Mouse (Mus musculus) ES-Bruce4 (cell line): Measurements from ENCODE around the gene Zfp784. TPM values are rescaled to one million over a fixed set of nuclear protein-coding genes. Genes with fewer than 3 reads are reported as not detected.

Source experiments
- H3K27ac ChIP-seq: 2 replicates; pipeline ENCODE4 v1.5.1; 2012; ENCODE audit warnings: low read length, inconsistent platforms; ENCODE audit not compliant: insufficient read depth
- H3K27me3 ChIP-seq: 2 replicates; pipeline ENCODE4 v1.6.1; 2012; ENCODE audit warnings: mild to moderate bottlenecking, low read length, inconsistent platforms; ENCODE audit not compliant: control insufficient read depth, poor library complexity, insufficient read depth, severe bottlenecking
- H3K36me3 ChIP-seq: 2 replicates; pipeline ENCODE4 v1.6.1; 2012; ENCODE audit warnings: inconsistent platforms, mild to moderate bottlenecking, low read length, moderate library complexity; ENCODE audit not compliant: control insufficient read depth, poor library complexity, insufficient read depth, severe bottlenecking
- H3K4me1 ChIP-seq: one replicate; pipeline ENCODE4 v1.8.1; 2011; ENCODE audit warnings: low read length; ENCODE audit not compliant: control insufficient read depth, insufficient read depth
- H3K4me3 ChIP-seq: 2 replicates; pipeline ENCODE4 v1.5.1; 2011; ENCODE audit warnings: low read depth, mild to moderate bottlenecking, low read length
- H3K9ac ChIP-seq: 2 replicates; pipeline ENCODE4 v1.6.1; 2012; ENCODE audit warnings: low read depth, mild to moderate bottlenecking, inconsistent platforms; ENCODE audit not compliant: poor library complexity, severe bottlenecking
- H3K9me3 ChIP-seq: replicated peaks from 2 replicates; pipeline ENCODE4 v1.6.1; 2012; ENCODE audit warnings: mild to moderate bottlenecking, low read length, inconsistent platforms; ENCODE audit not compliant: control insufficient read depth, poor library complexity, insufficient read depth, severe bottlenecking
- CTCF ChIP-seq: IDR thresholded peaks from one replicate; pipeline ENCODE4 v1.8.1; 2011; ENCODE audit warnings: low read depth, low read length
- EP300 ChIP-seq: IDR thresholded peaks from 2 replicates; pipeline ENCODE4 v1.6.1; 2011; ENCODE audit warnings: low read depth, low read length; ENCODE audit not compliant: insufficient read depth
- POLR2A ChIP-seq: IDR thresholded peaks from one replicate; pipeline ENCODE4 v1.8.1; 2011; ENCODE audit warnings: low read length; ENCODE audit not compliant: insufficient read depth
- polyA plus RNA-seq: library from polyadenylated mRNA; stranded (reverse); fragments of >200 nt; gene quantifications from 2 replicates; pipeline ENCODE4 v1.2.4, GENCODE M21; 2011; ENCODE audit warnings: low read depth; ENCODE audit not compliant: missing spikeins, insufficient read depth, insufficient read length

The Zfp784 gene
- polyA plus RNA-seq, 1 experiment: not detected

DNA sequence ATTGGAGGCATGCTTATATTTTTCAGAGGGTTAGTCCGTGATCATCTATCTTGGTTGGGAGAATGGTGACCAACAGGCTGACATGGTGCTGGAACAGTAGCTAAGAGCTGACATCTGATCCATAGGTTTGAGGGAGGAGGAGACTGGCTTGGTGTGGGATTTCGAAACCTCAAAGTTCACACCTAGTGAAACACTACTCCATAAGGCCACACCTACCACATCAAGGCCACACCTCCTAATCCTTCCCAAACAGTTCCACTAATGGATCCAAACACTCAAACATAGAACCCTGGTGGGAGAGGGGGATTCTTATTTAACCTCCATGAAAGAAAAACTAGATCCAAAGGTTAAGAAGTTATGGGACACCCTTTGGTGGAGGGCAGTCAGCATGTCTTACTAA lies 21.3 kb downstream of the Zfp784 start:
- Histone ChIP-seq H3K36me3 (peaks cover 2% of the 10 kb centered on the region; the same call in 1 of the 2 replicates), H3K27ac (no peak overlapping the region), H3K9me3 (no peaks in the 10 kb centered on the region), H3K4me3 (no peak overlapping the region), H3K9ac (no peak overlapping the region), H3K4me1 (peaks cover 3% of the 10 kb centered on the region), H3K27me3 (no peaks in the 10 kb centered on the region)
- no peak for TF ChIP-seq CTCF
- no peak for TF ChIP-seq POLR2A
- no peak for TF ChIP-seq EP300

DNA sequence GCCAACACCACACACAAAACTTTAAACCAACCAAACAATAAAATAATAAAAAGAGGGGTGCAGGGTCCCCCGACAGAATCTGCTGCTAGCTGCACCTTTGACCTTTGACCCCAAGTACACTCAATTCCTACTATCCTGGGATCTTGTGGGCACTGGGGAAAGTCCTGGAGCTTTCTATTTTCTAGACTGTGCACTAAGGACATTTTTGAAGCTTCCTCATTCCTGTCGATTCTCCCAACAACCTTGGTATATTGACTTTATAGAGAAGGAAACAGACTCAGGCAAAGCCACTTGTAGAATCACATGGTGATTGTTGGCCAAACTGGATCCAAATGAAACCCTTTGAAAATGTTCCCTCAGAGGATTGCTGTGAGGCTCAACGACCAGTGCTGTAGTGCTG lies 22.2 kb downstream of the Zfp784 start:
- Histone ChIP-seq H3K36me3 (peaks cover 11% of the 10 kb centered on the region), H3K27ac (peak overlapping the region; percentile 35), H3K27me3 (no peaks in the 10 kb centered on the region), H3K9ac (peak overlapping the region; percentile 91), H3K9me3 (no peaks in the 10 kb centered on the region), H3K4me3 (peak overlapping the region; percentile 50), H3K4me1 (peaks cover 9% of the 10 kb centered on the region)
- no peak for TF ChIP-seq CTCF
- TF ChIP-seq POLR2A: no peak
- no peak for TF ChIP-seq EP300

DNA sequence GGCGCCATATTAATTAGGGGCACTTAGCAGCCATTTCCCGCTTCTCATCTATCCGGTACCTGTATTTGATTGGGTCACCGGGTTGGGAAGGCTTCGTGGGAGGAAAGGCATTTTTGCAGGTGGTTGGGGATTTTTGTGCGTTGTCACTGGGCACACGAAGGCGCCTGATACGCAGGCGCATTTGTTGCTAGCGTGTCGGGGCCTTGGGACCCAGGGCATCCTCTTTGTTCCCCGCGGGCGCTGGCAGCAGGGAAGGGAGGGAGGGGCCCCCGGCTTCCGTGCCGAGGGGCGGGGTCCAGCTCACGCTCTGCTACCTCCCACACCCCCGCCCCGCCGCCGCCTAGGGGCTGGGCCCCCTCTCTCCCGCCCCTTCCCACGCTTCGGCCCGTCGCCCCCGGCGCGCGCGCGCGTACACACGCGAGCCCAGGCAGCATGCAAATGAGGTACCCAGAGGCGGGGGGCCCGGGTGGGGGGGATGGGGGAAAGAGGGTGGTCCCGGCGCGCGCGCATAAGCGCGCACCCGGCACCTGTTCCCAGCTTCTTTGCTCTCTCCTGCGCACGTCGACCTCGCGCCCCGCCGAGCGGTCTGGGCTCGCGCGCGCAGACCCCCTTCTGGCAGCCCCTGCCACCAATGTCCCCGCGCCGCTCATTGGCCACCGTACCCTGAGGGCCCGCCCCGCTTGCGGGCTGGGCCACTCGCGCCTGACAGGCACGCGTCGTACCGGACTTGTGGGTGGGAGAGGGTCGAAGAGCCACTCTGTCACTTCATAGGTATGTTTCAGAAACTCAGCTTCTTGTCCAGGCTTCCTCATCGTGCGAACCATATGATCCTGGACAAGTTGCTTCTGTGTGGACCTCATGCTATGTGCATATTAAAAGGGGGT lies 22.9 kb downstream of the Zfp784 start, which contains the start of gene Gm44973:
Gene Gm44973, plus strand, starts transcription at position 379 of the 884 bp plus-strand sequence.
- no peaks in the 10 kb centered on the region for H3K9me3 ChIP-seq
- H3K9ac ChIP-seq: peak within 1 kb of the TSS; percentile 91
- H3K4me3 ChIP-seq: peak within 1 kb of the TSS; percentile 92
- TF ChIP-seq EP300: no peak
- peak; percentile 30 for TF ChIP-seq POLR2A
- TF ChIP-seq CTCF: no peak
- H3K27ac ChIP-seq: peak within 1 kb of the TSS; percentile 94
- peaks cover 9% of the 10 kb centered on the region for H3K4me1 ChIP-seq
- no peaks in the 10 kb centered on the region for H3K27me3 ChIP-seq
- H3K36me3 ChIP-seq: peaks cover 18% of the 10 kb centered on the region

DNA sequence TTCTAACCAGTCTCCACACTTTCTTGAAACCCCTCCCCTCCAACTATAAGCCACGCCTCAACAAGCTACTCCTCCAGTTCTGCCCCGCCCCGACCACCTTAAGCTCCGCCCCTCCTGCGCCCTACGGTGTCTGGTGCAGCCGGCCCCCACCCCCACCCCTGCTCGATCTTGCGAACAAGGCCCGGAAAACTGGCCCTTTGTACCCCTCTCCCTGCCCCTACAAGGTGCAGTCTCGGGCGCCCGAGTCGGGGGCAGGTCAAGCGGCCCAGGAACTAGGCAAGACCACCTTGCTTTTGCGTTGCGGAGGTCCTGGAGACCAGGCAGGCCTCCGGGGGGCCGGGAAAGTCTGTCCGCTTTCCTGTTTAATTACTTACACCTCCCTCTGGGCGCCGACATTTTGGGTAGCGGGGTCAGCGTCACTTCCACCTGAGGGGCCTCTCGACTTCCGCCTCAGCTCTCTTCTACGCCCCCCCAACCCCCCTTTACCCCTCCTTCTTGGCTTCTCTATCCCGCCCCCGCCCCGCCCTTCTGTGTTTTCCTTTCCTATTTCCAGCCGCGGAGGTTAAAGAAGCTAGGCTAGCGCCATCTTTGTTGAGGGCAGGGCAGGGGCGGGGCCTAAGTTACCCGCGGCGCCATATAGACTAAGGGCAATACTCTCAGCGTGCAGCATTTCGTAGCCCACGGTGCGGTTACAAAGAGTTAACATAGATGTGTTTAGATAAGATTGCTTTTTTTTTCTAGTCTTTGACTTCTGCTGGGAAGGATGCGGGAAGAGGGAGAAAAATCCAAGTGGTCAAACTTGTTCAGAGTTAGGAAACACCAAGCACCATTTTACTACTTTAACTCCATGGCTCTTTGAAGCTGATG lies 23.8 kb downstream of the Zfp784 start, which contains the start of the genes Zfp524 and Fiz1:
Gene Zfp524, plus strand, starts transcription at position 165 of the 867 bp plus-strand sequence.
Gene Fiz1, minus strand, starts transcription at position 447 of the 867 bp plus-strand sequence.
- peaks cover 9% of the 10 kb centered on the region for H3K4me1 ChIP-seq
- peak within 1 kb of the TSS; percentile 94 for H3K27ac ChIP-seq
- H3K9ac ChIP-seq: peak within 1 kb of the TSS; percentile 91
- H3K36me3 ChIP-seq: peaks cover 22% of the 10 kb centered on the region
- peak within 1 kb of the TSS; percentile 92 for H3K4me3 ChIP-seq
- TF ChIP-seq EP300: no peak
- no peak for TF ChIP-seq CTCF
- TF ChIP-seq POLR2A: no peak
- no peaks in the 10 kb centered on the region for H3K27me3 ChIP-seq
- H3K9me3 ChIP-seq: no peaks in the 10 kb centered on the region

DNA sequence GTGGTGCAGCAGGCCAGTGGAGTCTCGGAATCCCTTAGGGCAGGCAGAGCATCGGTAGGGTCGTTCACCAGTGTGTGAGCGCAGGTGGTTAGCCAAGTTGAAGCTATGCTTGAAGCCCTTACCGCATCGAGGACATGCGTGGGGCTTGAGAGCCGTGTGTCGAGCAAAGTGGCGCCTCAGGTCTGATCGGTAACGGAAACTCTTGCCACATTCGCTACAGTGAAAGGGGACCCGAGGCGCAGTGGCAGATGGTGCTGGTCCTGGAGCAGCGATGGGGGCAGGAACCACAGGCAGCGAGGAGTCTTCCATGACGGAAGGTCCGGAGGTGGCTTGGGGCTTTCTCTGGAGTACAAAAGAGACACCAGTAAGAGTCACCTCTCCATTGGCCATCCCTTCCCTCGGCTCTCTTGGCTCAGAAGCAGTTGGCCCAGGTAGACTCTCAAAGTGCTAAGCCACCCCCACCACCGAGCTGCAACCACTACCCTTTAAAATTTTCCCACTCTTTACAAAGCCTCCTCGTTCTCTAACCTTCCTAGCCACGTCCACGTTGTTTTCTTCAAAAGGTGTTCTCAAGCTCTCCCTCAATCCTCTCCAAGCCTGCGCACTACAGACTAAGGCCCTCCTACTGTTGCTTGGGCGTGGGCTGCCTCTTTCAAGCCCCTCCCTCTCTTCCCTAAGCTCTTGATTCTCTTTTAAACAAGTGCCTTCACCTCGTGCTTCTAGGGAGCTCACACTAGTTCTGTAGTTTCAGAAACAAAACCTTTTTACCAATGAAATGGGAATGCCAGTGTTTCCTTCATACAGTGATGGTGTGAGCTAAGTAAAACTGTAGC lies 25.3 kb downstream of the Zfp784 start:
- Histone ChIP-seq H3K4me1 (peaks cover 6% of the 10 kb centered on the region), H3K27me3 (no peaks in the 10 kb centered on the region), H3K4me3 (peak overlapping the region; percentile 63), H3K9ac (peak overlapping the region; percentile 91), H3K27ac (peak overlapping the region; percentile 93), H3K9me3 (no peaks in the 10 kb centered on the region), H3K36me3 (peaks cover 25% of the 10 kb centered on the region)
- TF ChIP-seq EP300 (no peak), POLR2A (peak; percentile 59)
